Mouse (Mus musculus): ENCODE measurements at regions not wholly inside any gene's neighbourhood (a gene's known extent, or its start where the extent isn't known, plus 50 kb on each side); places are given as distances from the start of the nearest gene placed in this dataset.
A peak's percentile ranks its signal among the peaks of the same experiment; 100 is the strongest.

GRCm38 (mm10) chr13:44369301-44369700 is 360.0 kb upstream of the Jarid2 start:
- no peaks in the 10 kb centered on the region for H3K9me3 ChIP-seq (ENCODE audit: control insufficient read depth)
- no peak overlapping the region for H3K9ac ChIP-seq (ENCODE audit: low read depth, low read length)
- TF ChIP-seq CTCF (IDR thresholded peaks at IDR 0.05; ENCODE audit: low read depth), result no peak
- H3K4me3 ChIP-seq (ENCODE audit: low read depth, low read length), result no peak overlapping the region
- no peaks in the 10 kb centered on the region for H3K36me3 ChIP-seq (ENCODE audit: control insufficient read depth, insufficient read depth)
- WGBS, result 76% methylated on average over 7 of the region's 7 CpGs
- H3K4me1 ChIP-seq (replicated peaks; ENCODE audit: control insufficient read depth, insufficient read depth, low read length), result no peaks in the 10 kb centered on the region
- H3K27ac ChIP-seq (ENCODE audit: low read depth, low read length), result no peak overlapping the region
- H3K4me2 ChIP-seq (replicated peaks; ENCODE audit: low read depth), result no peak overlapping the region
- no peaks in the 10 kb centered on the region for H3K27me3 ChIP-seq (replicated peaks; ENCODE audit: control insufficient read depth, insufficient read depth, low read length)
- ATAC-seq, result no peak

GRCm38 (mm10) chr13:44372361-44372877 is 356.9 kb upstream of the Jarid2 start:
- no peak overlapping the region for H3K4me2 ChIP-seq (replicated peaks; ENCODE audit: low read depth)
- H3K4me1 ChIP-seq (replicated peaks; ENCODE audit: control insufficient read depth, insufficient read depth, low read length), result no peaks in the 10 kb centered on the region
- ATAC-seq, result no peak
- H3K9ac ChIP-seq (ENCODE audit: low read depth, low read length), result no peak overlapping the region
- H3K4me3 ChIP-seq (ENCODE audit: low read depth, low read length), result no peak overlapping the region
- H3K27me3 ChIP-seq (replicated peaks; ENCODE audit: control insufficient read depth, insufficient read depth, low read length), result no peaks in the 10 kb centered on the region
- 74% methylated on average over 6 of the region's 6 CpGs for WGBS
- H3K27ac ChIP-seq (ENCODE audit: low read depth, low read length), result no peak overlapping the region
- no peaks in the 10 kb centered on the region for H3K36me3 ChIP-seq (ENCODE audit: control insufficient read depth, insufficient read depth)
- no peak for TF ChIP-seq CTCF (IDR thresholded peaks at IDR 0.05; ENCODE audit: low read depth)
- H3K9me3 ChIP-seq (ENCODE audit: control insufficient read depth), result no peaks in the 10 kb centered on the region

- TF ChIP-seq CTCF (IDR thresholded peaks at IDR 0.05; ENCODE audit: low read depth), result no peak
- no peaks in the 10 kb centered on the region for H3K36me3 ChIP-seq (ENCODE audit: control insufficient read depth, insufficient read depth)
- no peak overlapping the region for H3K9ac ChIP-seq (ENCODE audit: low read depth, low read length)
- H3K27me3 ChIP-seq (replicated peaks; ENCODE audit: control insufficient read depth, insufficient read depth, low read length), result no peaks in the 10 kb centered on the region
- no peak overlapping the region for H3K4me3 ChIP-seq (ENCODE audit: low read depth, low read length)
- 74% methylated on average over 13 of the region's 13 CpGs for WGBS
- H3K9me3 ChIP-seq (ENCODE audit: control insufficient read depth), result no peaks in the 10 kb centered on the region
- no peak overlapping the region for H3K27ac ChIP-seq (ENCODE audit: low read depth, low read length)
- H3K4me1 ChIP-seq (replicated peaks; ENCODE audit: control insufficient read depth, insufficient read depth, low read length), result no peaks in the 10 kb centered on the region
- ATAC-seq, result no peak
- no peak overlapping the region for H3K4me2 ChIP-seq (replicated peaks; ENCODE audit: low read depth)
Observed at GRCm38 (mm10) chr13:44375476-44376159, 353.7 kb upstream of the Jarid2 start.

- H3K9me3 ChIP-seq (ENCODE audit: control insufficient read depth), result no peaks in the 10 kb centered on the region
- no peak overlapping the region for H3K4me3 ChIP-seq (ENCODE audit: low read depth, low read length)
- no peaks in the 10 kb centered on the region for H3K36me3 ChIP-seq (ENCODE audit: control insufficient read depth, insufficient read depth)
- 36% methylated on average over 3 of the region's 3 CpGs for WGBS
- H3K4me2 ChIP-seq (replicated peaks; ENCODE audit: low read depth), result no peak overlapping the region
- no peaks in the 10 kb centered on the region for H3K4me1 ChIP-seq (replicated peaks; ENCODE audit: control insufficient read depth, insufficient read depth, low read length)
- H3K9ac ChIP-seq (ENCODE audit: low read depth, low read length), result no peak overlapping the region
- H3K27me3 ChIP-seq (replicated peaks; ENCODE audit: control insufficient read depth, insufficient read depth, low read length), result no peaks in the 10 kb centered on the region
- no peak overlapping the region for H3K27ac ChIP-seq (ENCODE audit: low read depth, low read length)
- ATAC-seq, result no peak
- no peak for TF ChIP-seq CTCF (IDR thresholded peaks at IDR 0.05; ENCODE audit: low read depth)
Observed at GRCm38 (mm10) chr13:44376160-44376488, 353.1 kb upstream of the Jarid2 start.

GRCm38 (mm10) chr13:44381721-44382450 is 347.4 kb upstream of the Jarid2 start:
- peak; percentile 53 for TF ChIP-seq CTCF (IDR thresholded peaks at IDR 0.05; ENCODE audit: low read depth)
- no peak overlapping the region for H3K4me2 ChIP-seq (replicated peaks; ENCODE audit: low read depth)
- 70% methylated on average over 7 of the region's 7 CpGs for WGBS
- no peaks in the 10 kb centered on the region for H3K27me3 ChIP-seq (replicated peaks; ENCODE audit: control insufficient read depth, insufficient read depth, low read length)
- H3K4me3 ChIP-seq (ENCODE audit: low read depth, low read length), result no peak overlapping the region
- no peaks in the 10 kb centered on the region for H3K9me3 ChIP-seq (ENCODE audit: control insufficient read depth)
- no peak overlapping the region for H3K9ac ChIP-seq (ENCODE audit: low read depth, low read length)
- no peaks in the 10 kb centered on the region for H3K36me3 ChIP-seq (ENCODE audit: control insufficient read depth, insufficient read depth)
- H3K4me1 ChIP-seq (replicated peaks; ENCODE audit: control insufficient read depth, insufficient read depth, low read length), result no peaks in the 10 kb centered on the region
- H3K27ac ChIP-seq (ENCODE audit: low read depth, low read length), result no peak overlapping the region
- no peak for ATAC-seq

- TF ChIP-seq CTCF (IDR thresholded peaks at IDR 0.05; ENCODE audit: low read depth), result no peak
- WGBS, result 72% methylated on average over 11 of the region's 11 CpGs
- Histone ChIP-seq H3K27ac (ENCODE audit: low read depth, low read length) (no peak overlapping the region), H3K4me3 (ENCODE audit: low read depth, low read length) (no peak overlapping the region), H3K4me1 (replicated peaks; ENCODE audit: control insufficient read depth, insufficient read depth, low read length) (no peaks in the 10 kb centered on the region), H3K9me3 (ENCODE audit: control insufficient read depth) (no peaks in the 10 kb centered on the region), H3K4me2 (replicated peaks; ENCODE audit: low read depth) (no peak overlapping the region), H3K27me3 (replicated peaks; ENCODE audit: control insufficient read depth, insufficient read depth, low read length) (no peaks in the 10 kb centered on the region), H3K36me3 (ENCODE audit: control insufficient read depth, insufficient read depth) (no peaks in the 10 kb centered on the region), H3K9ac (ENCODE audit: low read depth, low read length) (no peak overlapping the region)
- ATAC-seq, result no peak
Observed at GRCm38 (mm10) chr13:44383322-44383721, 346.0 kb upstream of the Jarid2 start.
